Mouse (Mus musculus) heart, embryonic 13.5 days (tissue): ENCODE measurements around the gene Klb. TPM values are rescaled to one million over a fixed set of nuclear protein-coding genes. Genes with fewer than 3 reads are reported as not detected.

Experiments used
- ATAC-seq: fragments of 200-750 bp; cut with Nextera tagmentation; 2 replicates; pipeline ENCODE4 v1.8.0; 2017; ENCODE audit warnings: moderate TSS enrichment; ENCODE audit not compliant: insufficient number of reproducible peaks, low FRiP score, low TSS enrichment; ENCODE audit errors: extremely low read depth
- H3K27ac ChIP-seq: fragments of 300-500 bp; sonication (generic); replicated peaks from 2 replicates; pipeline ENCODE4 v1.5.1; 2015; ENCODE audit warnings: moderate library complexity, mild to moderate bottlenecking, inconsistent platforms
- H3K27me3 ChIP-seq: fragments of 300-500 bp; sonication (generic); replicated peaks from 2 replicates; pipeline ENCODE4 v1.6.1; 2015; ENCODE audit warnings: mild to moderate bottlenecking, inconsistent platforms
- H3K36me3 ChIP-seq: fragments of 300-500 bp; sonication (generic); 2 replicates; pipeline ENCODE4 v1.6.1; 2015; ENCODE audit warnings: mild to moderate bottlenecking, inconsistent platforms
- H3K4me1 ChIP-seq: fragments of 300-500 bp; sonication (generic); 2 replicates; pipeline ENCODE4 v1.6.1; 2015; ENCODE audit warnings: inconsistent platforms
- H3K4me2 ChIP-seq: fragments of 300-500 bp; sonication (generic); 2 replicates; pipeline ENCODE4 v1.6.1; 2015; ENCODE audit warnings: inconsistent platforms, mild to moderate bottlenecking, moderate library complexity
- H3K4me3 ChIP-seq: fragments of 300-500 bp; sonication (generic); 2 replicates; pipeline ENCODE4 v1.5.1; 2015; ENCODE audit warnings: moderate library complexity, mild to moderate bottlenecking, inconsistent platforms
- H3K9ac ChIP-seq: fragments of 300-500 bp; sonication (generic); 2 replicates; pipeline ENCODE4 v1.6.1; 2015; ENCODE audit warnings: inconsistent platforms, mild to moderate bottlenecking, moderate library complexity
- H3K9me3 ChIP-seq: fragments of 300-500 bp; sonication (generic); 2 replicates; pipeline ENCODE4 v1.6.1; 2016; ENCODE audit warnings: inconsistent platforms
- WGBS: fragments of 180-500 bp; shearing (Covaris S2); methylation state at CpG from one replicate; pipeline ENCODE4 v1.1.7; 2015; ENCODE audit warnings: mixed read lengths; 5-methylcytosine and 5-hydroxymethylcytosine counted together
- polyA plus RNA-seq: library from polyadenylated mRNA; unstranded; fragments of >200 nt; fragmentation: Nextera tagmentation; extraction: Ambion mirVana; gene quantifications from 2 replicates; pipeline ENCODE4 v1.2.1, GENCODE M21; 2015

Klb gene
- polyA plus RNA-seq, 1 experiment from 2014 or later: 0.09 TPM

DNA sequence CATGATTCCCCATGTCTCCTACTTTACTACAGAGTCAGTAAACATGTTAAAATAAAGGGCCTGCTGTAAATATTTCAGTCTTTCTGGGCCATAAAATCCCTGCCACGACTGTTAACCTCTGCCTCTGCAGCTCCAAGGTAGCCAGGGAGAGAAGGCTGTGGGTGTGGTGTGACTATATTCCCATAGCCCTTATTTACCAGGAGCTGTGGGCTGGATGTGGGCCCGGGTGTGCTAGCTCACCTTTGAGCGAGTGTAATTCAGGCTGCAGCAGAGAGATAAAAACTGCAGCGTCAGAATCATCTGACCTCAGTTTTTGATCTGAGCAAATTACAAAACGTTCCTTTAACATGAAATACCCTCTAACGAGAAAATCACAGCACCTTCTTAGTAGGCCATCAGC is 72.7 kb downstream of the Klb start:
- H3K9me3 ChIP-seq: no peaks in the 10 kb centered on the region
- no peak overlapping the region for H3K4me2 ChIP-seq
- peaks cover 87% of the 10 kb centered on the region for H3K36me3 ChIP-seq
- H3K4me3 ChIP-seq: no peak overlapping the region
- H3K27ac ChIP-seq: no peak overlapping the region
- no peaks in the 10 kb centered on the region for H3K27me3 ChIP-seq
- H3K9ac ChIP-seq: no peak overlapping the region
- WGBS: 71% methylated on average over 6 of the region's 6 CpGs
- ATAC-seq: no peak
- H3K4me1 ChIP-seq: peaks cover 19% of the 10 kb centered on the region

DNA sequence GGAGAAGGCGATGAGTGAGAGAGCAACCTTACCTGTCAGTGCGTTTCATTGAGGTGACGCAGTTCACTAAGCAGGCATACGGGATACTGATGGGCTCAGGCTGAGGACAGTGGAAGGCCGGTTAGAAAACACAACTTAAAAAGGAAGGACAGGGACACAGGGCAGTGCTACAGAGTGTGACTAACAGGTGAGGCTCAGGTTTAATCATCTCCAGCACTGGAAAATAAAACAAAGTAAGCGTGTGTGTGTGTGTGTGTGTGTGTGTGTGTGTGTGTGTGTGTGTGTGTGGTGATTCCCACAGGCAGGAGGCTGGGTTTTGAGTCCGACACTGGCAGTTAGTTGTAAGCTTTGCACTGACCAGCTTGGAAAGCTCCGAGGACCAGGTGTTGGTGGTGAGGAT is 74.7 kb downstream of the Klb start:
- Histone ChIP-seq H3K4me3 (no peak overlapping the region), H3K36me3 (peaks cover 93% of the 10 kb centered on the region)
- WGBS: 90% methylated on average over 8 of the region's 8 CpGs

DNA sequence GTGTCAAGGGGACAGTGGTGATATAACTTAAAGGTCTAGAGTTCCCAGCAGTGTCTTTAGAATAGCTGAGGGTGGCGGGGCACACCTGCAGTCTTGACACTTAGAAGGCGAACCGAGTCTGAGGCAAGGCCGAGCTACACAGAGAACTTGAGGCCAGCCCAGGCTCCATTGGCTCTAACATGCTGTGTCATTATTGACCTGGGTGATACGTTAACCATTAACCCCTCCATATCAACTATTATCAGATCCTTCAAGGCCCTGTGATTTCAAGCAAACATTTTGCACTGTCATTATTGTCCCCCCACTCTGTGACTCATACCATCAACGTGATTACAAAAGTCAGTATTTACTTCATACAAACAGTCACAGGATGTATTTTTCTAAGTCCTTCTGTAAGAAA is 76.1 kb downstream of the Klb start:
- Histone ChIP-seq H3K9me3 (no peaks in the 10 kb centered on the region), H3K36me3 (peaks cover 82% of the 10 kb centered on the region), H3K27ac (no peak overlapping the region), H3K27me3 (no peaks in the 10 kb centered on the region), H3K4me3 (no peak overlapping the region), H3K4me1 (no peaks in the 10 kb centered on the region), H3K9ac (no peak overlapping the region), H3K4me2 (no peak overlapping the region)
- 79% methylated on average over 6 of the region's 6 CpGs for WGBS
- ATAC-seq: no peak

More for the DNA sequence above, 74.7 kb downstream of the Klb start:
- H3K27me3 ChIP-seq: no peaks in the 10 kb centered on the region
- H3K4me2 ChIP-seq: no peak overlapping the region
- H3K9me3 ChIP-seq: no peaks in the 10 kb centered on the region
- H3K27ac ChIP-seq: no peak overlapping the region
- H3K9ac ChIP-seq: no peak overlapping the region
- no peak for ATAC-seq
- no peaks in the 10 kb centered on the region for H3K4me1 ChIP-seq

DNA sequence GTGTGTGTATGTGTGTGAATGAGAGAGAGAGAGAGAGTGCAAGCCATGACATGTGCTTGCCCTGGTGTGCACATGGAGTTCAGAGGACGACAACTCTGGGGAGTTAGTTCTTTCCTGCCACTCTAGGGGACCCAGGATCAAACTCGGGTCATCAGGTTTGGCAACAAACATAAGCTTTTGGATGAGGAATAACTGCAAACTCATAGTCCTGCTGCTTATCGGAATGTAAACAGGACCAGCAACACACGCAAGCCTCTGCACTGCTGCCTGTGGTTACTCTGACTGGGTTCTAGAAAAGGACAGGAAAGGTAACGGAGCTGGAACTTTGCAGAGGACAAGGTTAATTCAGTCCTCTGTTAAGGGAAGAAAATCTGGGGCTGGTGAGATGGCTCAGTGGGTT is 77.1 kb downstream of the Klb start:
- ATAC-seq: no peak
- no peak overlapping the region for H3K4me2 ChIP-seq
- 84% methylated on average over 5 of the region's 5 CpGs for WGBS
- H3K4me3 ChIP-seq: no peak overlapping the region
- no peaks in the 10 kb centered on the region for H3K4me1 ChIP-seq
- no peak overlapping the region for H3K9ac ChIP-seq
- no peaks in the 10 kb centered on the region for H3K27me3 ChIP-seq
- H3K27ac ChIP-seq: no peak overlapping the region
- no peaks in the 10 kb centered on the region for H3K9me3 ChIP-seq
- H3K36me3 ChIP-seq: peaks cover 73% of the 10 kb centered on the region

DNA sequence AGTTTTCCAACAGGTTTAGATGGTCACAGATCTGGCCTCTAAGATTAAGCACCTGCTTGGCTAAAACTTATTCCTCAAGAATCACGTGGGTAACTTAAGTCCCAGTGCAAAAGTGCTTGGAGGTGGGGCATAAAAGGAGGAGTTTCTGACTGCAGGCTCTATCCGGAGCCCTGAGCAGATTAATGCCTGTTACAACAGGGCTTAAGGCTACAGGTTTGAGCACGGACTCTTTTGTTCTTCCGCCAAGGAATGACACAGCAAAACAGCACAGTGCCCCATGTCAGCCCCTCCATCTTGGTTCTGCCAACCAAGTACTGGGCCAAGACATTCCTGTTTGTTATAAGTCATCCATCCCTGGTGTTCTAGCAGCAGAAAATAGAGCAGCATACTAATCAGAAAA is 80.2 kb downstream of the Klb start:
- peaks cover 20% of the 10 kb centered on the region for H3K4me1 ChIP-seq
- H3K9me3 ChIP-seq: no peaks in the 10 kb centered on the region
- H3K27me3 ChIP-seq: no peaks in the 10 kb centered on the region
- no peak for ATAC-seq
- peaks cover 45% of the 10 kb centered on the region for H3K36me3 ChIP-seq
- H3K4me3 ChIP-seq: no peak overlapping the region
- H3K4me2 ChIP-seq: no peak overlapping the region
- no peak overlapping the region for H3K9ac ChIP-seq
- no peak overlapping the region for H3K27ac ChIP-seq
- 56% methylated on average over 4 of the region's 4 CpGs for WGBS

DNA sequence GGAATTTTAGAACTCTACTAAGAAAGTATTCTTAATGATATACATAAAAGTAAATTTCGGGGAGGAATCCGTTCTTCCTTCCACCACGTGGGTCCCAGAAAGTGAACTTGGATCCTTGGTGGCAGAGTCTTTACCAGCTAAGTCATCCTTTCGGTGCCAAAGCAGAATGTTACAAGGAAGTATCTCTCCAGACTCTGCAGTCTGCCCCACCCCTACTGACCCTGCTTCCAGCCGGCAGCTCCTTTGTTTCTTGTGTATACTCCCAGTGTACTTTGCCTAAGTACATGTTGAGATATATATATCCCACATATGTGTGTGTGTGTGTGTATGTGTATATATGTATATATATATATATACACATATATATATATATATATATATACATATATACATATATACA is 81.3 kb downstream of the Klb start:
- no peaks in the 10 kb centered on the region for H3K27me3 ChIP-seq
- no peak overlapping the region for H3K9ac ChIP-seq
- no peaks in the 10 kb centered on the region for H3K9me3 ChIP-seq
- ATAC-seq: no peak
- H3K4me3 ChIP-seq: no peak overlapping the region
- H3K36me3 ChIP-seq: peaks cover 34% of the 10 kb centered on the region
- 88% methylated on average over 5 of the region's 5 CpGs for WGBS
- H3K27ac ChIP-seq: no peak overlapping the region
- no peak overlapping the region for H3K4me2 ChIP-seq
- peaks cover 30% of the 10 kb centered on the region for H3K4me1 ChIP-seq

Other genes with a start within 250 kb of the Klb start
- gene Klhl5, start 240.8 kb upstream of the Klb start, polyA plus RNA-seq: 12.3 and 14.1 TPM in 2 replicates
- 5.6 and 6.2 TPM in 2 replicates for gene Wdr19, start 148.6 kb upstream of the Klb start, polyA plus RNA-seq
- gene Rfc1, start 12.6 kb upstream of the Klb start, polyA plus RNA-seq: 57.9 and 59.3 TPM in 2 replicates
- gene Rpl9, start 43.1 kb downstream of the Klb start, polyA plus RNA-seq: 607 and 662 TPM in 2 replicates
- 50.2 and 58.5 TPM in 2 replicates for gene Lias, start 43.2 kb downstream of the Klb start, polyA plus RNA-seq
- gene Ugdh, start 87.6 kb downstream of the Klb start, polyA plus RNA-seq: 62.6 and 64.7 TPM in 2 replicates
- 1.9 TPM in 1 of 2 replicates, not detected in the other for gene Gm43552, start 144.5 kb downstream of the Klb start, polyA plus RNA-seq
- gene Smim14, start 188.9 kb downstream of the Klb start, polyA plus RNA-seq: 100 and 101 TPM in 2 replicates
- 124 and 142 TPM in 2 replicates for gene Ube2k, start 188.9 kb downstream of the Klb start, polyA plus RNA-seq